Mouse (Mus musculus) intestine, postnatal 0 days (tissue): Measurements from ENCODE around the gene C2cd5. TPM values are rescaled to one million over a fixed set of nuclear protein-coding genes. Genes with fewer than 3 reads are reported as not detected.

Experiments used
- ATAC-seq: fragments of 200-750 bp; cut with Nextera tagmentation; 2 replicates; pipeline ENCODE4 v1.8.0; 2017; ENCODE audit warnings: mild to moderate bottlenecking, moderate TSS enrichment, moderate library complexity
- H3K27ac ChIP-seq: fragments of 300-500 bp; sonication (generic); 2 replicates; pipeline ENCODE4 v1.5.1; 2014; ENCODE audit warnings: mild to moderate bottlenecking, low read depth, low read length, moderate library complexity
- H3K27me3 ChIP-seq: fragments of 300-500 bp; sonication (generic); replicated peaks from 2 replicates; pipeline ENCODE4 v1.6.1; 2014; ENCODE audit warnings: low read length, mixed read lengths; ENCODE audit not compliant: control insufficient read depth, insufficient read depth
- H3K36me3 ChIP-seq: fragments of 300-500 bp; sonication (generic); 2 replicates; pipeline ENCODE4 v1.6.1; 2014; ENCODE audit warnings: mild to moderate bottlenecking, moderate library complexity; ENCODE audit not compliant: control insufficient read depth, insufficient read depth
- H3K4me1 ChIP-seq: fragments of 300-500 bp; sonication (generic); replicated peaks from 2 replicates; pipeline ENCODE4 v1.6.1; 2014; ENCODE audit warnings: antibody characterized with exemption, low read length, mixed read lengths; ENCODE audit not compliant: control insufficient read depth, insufficient read depth
- H3K4me2 ChIP-seq: fragments of 300-500 bp; sonication (generic); replicated peaks from 2 replicates; pipeline ENCODE4 v1.6.1; 2014; ENCODE audit warnings: low read depth, mild to moderate bottlenecking, moderate library complexity
- H3K4me3 ChIP-seq: fragments of 300-500 bp; sonication (generic); 2 replicates; pipeline ENCODE4 v1.5.1; 2014; ENCODE audit warnings: low read depth, low read length
- H3K9ac ChIP-seq: fragments of 300-500 bp; sonication (generic); 2 replicates; pipeline ENCODE4 v1.6.1; 2014; ENCODE audit warnings: mild to moderate bottlenecking, low read depth, low read length
- H3K9me3 ChIP-seq: fragments of 300-500 bp; sonication (generic); 2 replicates; pipeline ENCODE4 v1.6.1; 2016; ENCODE audit warnings: mixed run types; ENCODE audit not compliant: control insufficient read depth
- CTCF ChIP-seq: sonication (generic); IDR thresholded peaks from 2 replicates; pipeline ENCODE4 v1.5.1; 2016; ENCODE audit warnings: low read depth, mild to moderate bottlenecking, control low read depth, antibody characterized with exemption, moderate library complexity
- WGBS: fragments of 180-500 bp; shearing (Covaris S2); extraction: QIAGEN DNeasy Blood & Tissue Kit; methylation state at CpG from one replicate; pipeline ENCODE4 v1.1.7; 2014; 5-methylcytosine and 5-hydroxymethylcytosine counted together
- polyA plus RNA-seq: library from polyadenylated mRNA; unstranded; fragments of >200 nt; fragmentation: Nextera tagmentation; extraction: Ambion mirVana; gene quantifications from 2 replicates; pipeline ENCODE4 v1.2.1, GENCODE M21; 2015

C2cd5 gene
- polyA plus RNA-seq, 1 experiment from 2014 or later, result 10.2 TPM

DNA sequence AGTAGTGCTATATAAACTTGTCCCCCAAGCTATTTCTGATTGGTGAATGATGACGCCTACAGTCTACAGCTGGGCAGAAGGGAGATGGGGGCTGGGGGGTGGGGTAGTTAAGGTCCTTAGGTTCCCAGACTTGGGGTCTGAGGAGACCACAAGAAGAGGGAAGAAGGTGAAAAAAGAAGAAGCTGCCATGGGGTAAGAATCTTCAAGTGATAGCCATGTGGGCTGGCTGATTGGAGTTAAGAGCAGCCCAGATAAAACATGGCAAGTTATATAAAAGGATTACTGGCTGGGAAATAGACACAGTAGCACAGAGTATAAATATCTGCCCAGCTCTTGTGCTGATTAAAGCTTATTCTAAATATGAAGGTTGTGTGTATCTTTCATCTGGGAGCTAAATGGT, 14.0 kb downstream of the C2cd5 start:
- Histone ChIP-seq H3K4me2 (no peak overlapping the region), H3K9me3 (no peaks in the 10 kb centered on the region), H3K36me3 (peaks cover 64% of the 10 kb centered on the region), H3K9ac (no peak overlapping the region), H3K4me1 (no peaks in the 10 kb centered on the region), H3K27ac (no peak overlapping the region), H3K4me3 (no peak overlapping the region), H3K27me3 (no peaks in the 10 kb centered on the region)
- no peak for ATAC-seq
- WGBS, result 94% methylated on average over 1 of the region's 1 CpGs
- no peak for TF ChIP-seq CTCF

DNA sequence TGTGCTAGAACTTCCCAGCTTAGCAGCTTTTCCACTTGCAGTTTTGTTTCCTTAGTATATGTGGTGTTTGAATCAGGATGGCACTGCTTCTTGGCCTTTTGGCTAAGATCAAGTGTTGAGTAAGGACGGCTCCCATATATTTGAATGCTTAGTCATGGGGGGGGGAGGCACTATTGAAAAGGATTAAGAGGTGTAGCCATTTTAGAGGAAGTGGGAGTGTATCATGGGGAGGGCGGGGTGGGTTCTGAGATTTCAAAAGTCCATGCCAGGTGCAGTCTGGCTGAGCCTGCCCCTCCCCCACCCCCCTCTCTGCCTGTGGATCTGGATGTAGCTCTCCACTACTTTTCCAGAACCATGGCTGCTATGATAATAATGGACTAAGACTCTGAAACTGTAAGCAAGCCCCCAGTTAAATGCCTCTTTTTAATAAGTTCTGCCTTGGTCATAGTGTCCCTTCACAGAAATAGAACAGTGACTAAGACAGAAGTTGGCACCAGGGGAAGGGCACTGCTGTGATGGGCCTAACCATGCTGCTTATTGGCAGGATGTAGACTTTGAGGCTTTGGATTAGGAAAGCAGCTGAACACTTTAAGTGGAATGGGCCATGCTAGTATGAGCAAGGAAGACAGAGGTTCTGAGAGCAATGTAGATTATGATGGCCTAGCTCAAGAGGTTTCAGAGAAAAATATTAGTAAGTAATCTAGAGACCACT, 15.5 kb downstream of the C2cd5 start:
- no peak for TF ChIP-seq CTCF
- no peaks in the 10 kb centered on the region for H3K27me3 ChIP-seq
- no peaks in the 10 kb centered on the region for H3K9me3 ChIP-seq
- peaks cover 56% of the 10 kb centered on the region for H3K36me3 ChIP-seq
- H3K4me1 ChIP-seq, result no peaks in the 10 kb centered on the region
- no peak for ATAC-seq
- H3K4me2 ChIP-seq, result no peak overlapping the region
- H3K4me3 ChIP-seq, result no peak overlapping the region
- H3K9ac ChIP-seq, result no peak overlapping the region
- 82% methylated on average over 2 of the region's 2 CpGs for WGBS
- H3K27ac ChIP-seq, result no peak overlapping the region

DNA sequence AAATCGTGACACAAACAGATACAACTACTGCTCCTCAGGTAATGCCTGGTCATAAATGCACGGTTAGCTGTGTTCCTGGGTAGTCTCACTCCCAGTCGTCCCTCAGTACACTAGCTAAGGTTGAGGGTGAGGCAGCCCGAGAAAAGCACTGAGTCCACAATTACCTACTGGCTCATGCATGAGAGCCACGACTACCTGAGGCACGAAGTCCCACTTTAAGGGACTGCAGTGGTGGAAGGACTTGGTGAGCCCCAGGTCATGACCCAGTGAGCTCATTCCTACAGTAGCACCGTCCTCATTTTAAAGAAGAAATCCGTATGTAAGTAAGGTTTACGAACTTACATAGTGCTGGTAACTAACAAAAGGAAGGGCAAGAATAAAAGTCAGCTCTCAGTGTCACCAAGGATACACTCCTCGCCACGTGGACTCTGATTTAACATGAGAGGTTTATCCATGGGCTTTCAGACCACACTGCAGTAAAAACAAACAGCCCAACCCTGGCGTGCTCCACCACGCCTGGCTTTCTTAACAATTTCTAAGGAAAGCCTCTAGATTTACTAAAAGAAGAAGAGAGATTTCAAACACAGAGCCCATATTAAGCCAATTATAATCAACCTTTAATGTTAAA, 18.3 kb downstream of the C2cd5 start:
- Histone ChIP-seq H3K27me3 (no peaks in the 10 kb centered on the region), H3K4me2 (no peak overlapping the region), H3K36me3 (peaks cover 75% of the 10 kb centered on the region), H3K27ac (no peak overlapping the region), H3K4me3 (no peak overlapping the region), H3K9me3 (no peaks in the 10 kb centered on the region), H3K4me1 (no peaks in the 10 kb centered on the region), H3K9ac (no peak overlapping the region)
- 78% methylated on average over 13 of the region's 13 CpGs for WGBS
- no peak for TF ChIP-seq CTCF
- ATAC-seq, result no peak

DNA sequence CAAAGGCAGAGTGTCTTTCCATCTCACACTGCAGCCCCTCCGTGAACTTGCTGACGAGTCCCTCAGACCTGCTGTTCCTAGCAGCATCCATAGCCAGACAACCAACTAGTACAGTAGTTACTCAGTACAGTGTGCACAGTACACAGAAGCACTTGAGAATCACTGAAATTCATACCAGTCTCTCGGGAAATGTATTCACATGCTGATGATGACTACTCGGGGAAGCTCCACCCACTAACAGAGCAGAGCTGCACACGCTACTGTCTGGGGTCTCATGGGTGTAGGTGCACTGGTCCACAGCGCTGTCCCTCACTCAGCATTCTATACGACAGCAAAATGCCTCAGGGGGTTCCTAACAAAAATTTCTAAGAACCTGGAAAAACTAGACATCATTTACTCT, 19.2 kb downstream of the C2cd5 start:
- no peaks in the 10 kb centered on the region for H3K27me3 ChIP-seq
- no peaks in the 10 kb centered on the region for H3K4me1 ChIP-seq
- H3K9ac ChIP-seq, result no peak overlapping the region
- no peak for ATAC-seq
- no peak overlapping the region for H3K27ac ChIP-seq
- no peaks in the 10 kb centered on the region for H3K9me3 ChIP-seq
- 88% methylated on average over 7 of the region's 7 CpGs for WGBS
- no peak for TF ChIP-seq CTCF
- H3K36me3 ChIP-seq, result peaks cover 73% of the 10 kb centered on the region
- H3K4me3 ChIP-seq, result no peak overlapping the region
- H3K4me2 ChIP-seq, result no peak overlapping the region

DNA sequence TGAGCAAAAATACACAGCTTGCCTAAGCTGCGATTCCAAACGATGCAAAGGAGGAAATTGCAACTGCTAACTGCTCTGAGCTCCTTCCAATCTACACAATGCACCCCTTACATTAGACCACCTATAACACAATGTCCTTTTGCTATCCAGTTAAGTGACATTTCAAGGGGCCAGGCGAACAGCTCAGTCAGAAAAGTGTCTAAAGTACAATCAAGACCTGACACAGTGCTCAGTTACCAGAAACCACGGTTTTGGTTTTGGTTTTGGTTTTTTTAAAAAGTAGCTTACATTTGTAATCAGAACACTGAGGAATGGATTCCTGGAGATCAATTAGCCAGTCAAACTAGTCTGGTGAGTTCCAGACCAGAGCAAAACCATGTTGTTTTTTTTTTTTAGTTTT, 20.8 kb downstream of the C2cd5 start:
- H3K27ac ChIP-seq, result no peak overlapping the region
- H3K27me3 ChIP-seq, result no peaks in the 10 kb centered on the region
- no peaks in the 10 kb centered on the region for H3K9me3 ChIP-seq
- no peak for ATAC-seq
- H3K4me2 ChIP-seq, result no peak overlapping the region
- no peak overlapping the region for H3K9ac ChIP-seq
- 68% methylated on average over 4 of the region's 4 CpGs for WGBS
- no peaks in the 10 kb centered on the region for H3K4me1 ChIP-seq
- no peak for TF ChIP-seq CTCF
- H3K4me3 ChIP-seq, result no peak overlapping the region
- H3K36me3 ChIP-seq, result peaks cover 58% of the 10 kb centered on the region

DNA sequence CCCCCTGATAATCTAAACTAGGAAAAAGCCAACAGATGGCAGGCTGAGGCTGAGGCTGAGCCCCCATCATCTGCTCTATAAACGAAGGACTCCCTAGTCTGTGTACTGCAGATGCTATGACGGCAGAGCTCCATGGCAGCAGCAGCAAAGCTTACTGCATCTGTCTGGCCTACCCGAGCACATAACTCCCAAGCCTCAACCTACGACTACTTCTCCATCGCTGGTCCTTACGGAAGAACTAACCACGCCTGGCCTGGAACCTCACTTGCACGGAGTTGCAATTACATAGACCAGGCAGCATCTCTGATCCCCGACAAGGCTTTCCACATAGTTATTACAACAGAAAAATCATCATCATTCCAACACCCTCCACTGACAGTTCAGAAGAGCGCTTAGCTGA, 23.5 kb downstream of the C2cd5 start:
- H3K27ac ChIP-seq, result no peak overlapping the region
- peaks cover 40% of the 10 kb centered on the region for H3K36me3 ChIP-seq
- no peak overlapping the region for H3K4me2 ChIP-seq
- WGBS, result 85% methylated on average over 10 of the region's 10 CpGs
- H3K4me1 ChIP-seq, result no peaks in the 10 kb centered on the region
- no peak overlapping the region for H3K9ac ChIP-seq
- no peak overlapping the region for H3K4me3 ChIP-seq
- ATAC-seq, result no peak
- H3K27me3 ChIP-seq, result no peaks in the 10 kb centered on the region
- no peak for TF ChIP-seq CTCF
- H3K9me3 ChIP-seq, result no peaks in the 10 kb centered on the region
